Mouse (Mus musculus) small intestine, adult 2 months (tissue): ENCODE data around the gene Myh11.

Source experiments
- CTCF ChIP-seq: fragments of 200-500 bp; IDR thresholded peaks from 2 replicates; pipeline ENCODE4 v1.5.1; 2012; ENCODE audit warnings: low read depth, mild to moderate bottlenecking, control low read depth, inconsistent platforms, low read length, moderate library complexity, mixed read lengths; ENCODE audit not compliant: insufficient replicate concordance, insufficient read length; ENCODE audit errors: extremely low read depth
- POLR2A ChIP-seq: fragments of 200-500 bp; IDR thresholded peaks from 2 replicates; pipeline ENCODE4 v1.6.1; 2012; ENCODE audit warnings: low read depth, mild to moderate bottlenecking, control low read depth, inconsistent platforms, low read length, moderate library complexity

DNA sequence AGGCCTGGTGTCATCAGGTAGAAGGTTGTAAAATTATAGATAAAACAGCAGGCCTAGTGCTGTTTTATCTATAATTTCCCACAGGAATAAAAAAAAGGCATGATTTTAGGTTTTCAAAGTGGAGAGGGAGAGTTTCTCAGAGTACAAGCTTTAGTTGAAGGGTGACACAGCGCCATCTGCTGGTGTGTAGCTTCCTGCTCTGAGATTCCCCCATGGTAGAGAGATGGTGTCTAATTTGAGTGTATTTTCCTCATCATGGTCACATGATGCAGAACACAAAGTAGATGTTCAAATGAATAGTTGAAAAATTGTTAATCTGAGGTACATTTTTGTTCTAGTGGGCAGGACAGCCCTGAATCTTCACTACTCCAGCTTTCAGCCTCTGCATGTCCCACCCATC lies 95.7 kb downstream of the Myh11 start:
- TF ChIP-seq CTCF = no peak
- TF ChIP-seq POLR2A = no peak
